Mouse (Mus musculus): ENCODE measurements around the gene Ranbp10. TPM values are rescaled to one million over a fixed set of nuclear protein-coding genes. Genes with fewer than 3 reads are reported as not detected.

Ranbp10 gene
- polyA plus RNA-seq (2015; fragmentation: Nextera tagmentation; extraction: Ambion mirVana): 43.9 and 49.2 TPM in 2 replicates

DNA sequence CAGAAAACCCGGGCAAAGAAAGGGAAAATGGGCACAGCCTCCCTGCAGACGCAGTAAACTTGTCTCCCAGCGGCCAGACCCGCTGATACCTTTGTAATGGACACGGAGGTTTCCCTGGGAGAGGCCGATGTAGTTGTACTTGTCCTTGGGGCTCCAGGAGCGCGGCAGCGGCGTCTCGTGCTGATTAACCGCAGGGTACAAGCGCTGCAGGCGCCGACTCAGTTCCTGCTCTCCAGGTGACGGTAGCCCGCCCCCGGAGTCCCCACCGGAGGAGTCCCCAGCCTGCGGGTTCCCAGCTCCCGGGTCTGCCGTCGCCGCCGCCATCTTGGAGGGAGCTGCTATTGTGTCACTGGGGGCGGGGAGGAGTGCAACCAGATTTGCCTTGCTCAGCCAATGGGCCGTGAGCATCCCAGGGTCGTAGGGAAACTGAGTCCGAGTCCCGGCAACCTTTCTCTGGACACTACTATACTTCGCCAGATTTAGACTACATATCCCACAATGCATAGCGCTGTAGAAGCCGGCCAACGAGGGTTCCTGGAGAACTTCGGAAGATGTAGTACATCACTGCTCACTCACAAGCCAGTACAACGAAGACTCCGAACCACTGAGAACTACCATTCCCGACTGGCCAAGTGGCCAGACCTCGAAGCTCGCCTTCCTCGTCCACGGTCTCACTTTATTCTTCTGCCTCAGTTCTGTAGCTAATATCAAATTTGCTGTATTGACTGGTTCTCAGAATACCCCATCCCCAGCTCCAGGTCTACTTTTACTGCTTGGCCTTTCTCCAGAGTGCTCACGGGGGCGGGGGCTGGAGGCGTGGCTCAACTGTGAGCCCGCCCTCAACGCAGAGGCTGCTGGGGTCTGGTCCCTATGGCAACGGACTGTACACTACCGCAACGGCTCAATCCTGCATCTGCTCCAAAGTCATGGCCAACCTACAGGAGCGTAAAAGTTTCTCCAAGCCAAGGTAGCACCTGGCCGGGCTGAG is at the start of gene Ranbp10, which contains the start of gene Tsnaxip1:
Gene Ranbp10, minus strand, starts transcription at position 490 of the 988 bp plus-strand sequence.
Gene Tsnaxip1, plus strand, starts transcription at position 871 of the 988 bp plus-strand sequence.

DNA sequence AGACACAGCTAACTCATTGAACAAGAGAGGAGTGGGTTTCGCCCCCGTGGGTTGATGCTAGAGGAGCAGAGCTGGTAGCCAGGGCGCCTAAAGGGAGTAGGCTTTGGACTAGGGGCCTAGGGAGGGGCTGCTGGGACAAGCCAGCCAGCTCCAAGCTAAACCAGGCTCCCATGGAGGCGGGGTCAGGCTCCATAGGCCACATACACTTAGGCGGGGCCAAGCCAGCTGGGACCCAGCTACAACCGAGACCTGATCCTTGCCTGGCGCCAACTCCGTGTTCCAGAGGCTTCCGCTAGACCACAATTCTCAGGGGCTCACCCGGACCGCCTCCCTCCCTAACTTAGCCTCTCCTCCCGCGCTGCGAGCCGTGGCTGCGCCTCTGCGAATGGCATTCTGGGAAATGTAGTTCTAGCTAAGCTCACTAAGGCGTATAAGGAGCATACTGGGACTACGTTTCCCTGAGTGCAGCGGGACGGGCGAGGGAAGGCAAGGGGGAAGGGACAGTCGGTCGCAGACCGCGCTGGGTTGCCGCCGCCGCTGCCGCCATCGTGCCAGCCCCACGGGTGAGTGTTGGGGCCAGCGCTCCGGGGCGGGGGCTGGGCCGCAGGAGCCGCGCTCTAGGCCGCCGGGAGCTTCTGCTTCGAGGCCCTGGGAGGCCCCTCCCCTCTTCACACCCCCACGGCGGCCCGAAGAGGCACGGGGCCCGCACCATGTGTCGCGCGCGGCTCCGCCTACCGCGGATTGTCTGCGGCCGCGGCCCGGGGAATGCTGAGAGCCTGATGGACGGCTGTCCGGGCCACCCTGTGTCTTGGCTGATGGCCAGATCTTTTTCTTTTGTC is 33.2 kb upstream of the Ranbp10 start, which contains the start of gene Nutf2:
Gene Nutf2, plus strand, starts transcription at position 438 of the 839 bp plus-strand sequence.

DNA sequence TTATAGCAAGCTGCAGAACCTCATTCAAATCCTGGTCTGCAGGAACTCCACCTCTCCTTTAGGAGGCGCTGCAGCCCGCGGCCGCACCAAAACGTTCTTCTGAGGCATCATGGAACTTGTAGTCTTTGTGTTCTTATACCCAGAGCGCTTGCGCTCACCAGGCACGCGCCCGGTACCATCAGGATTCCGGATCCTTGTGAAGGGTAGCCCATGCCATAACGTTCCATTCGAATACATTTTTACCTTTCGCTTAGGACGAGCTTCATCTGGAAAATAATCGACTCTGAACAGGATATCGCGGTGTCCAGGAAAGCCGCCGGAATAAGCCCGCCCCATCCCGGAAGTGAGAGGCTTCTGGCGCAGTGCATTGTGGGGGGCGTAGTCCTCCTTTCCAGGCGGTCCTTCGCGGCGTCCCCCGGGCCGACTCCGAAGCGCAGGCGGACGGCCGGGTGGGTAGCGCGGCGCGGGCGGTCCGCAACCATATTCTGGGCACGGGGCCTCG is 27.6 kb upstream of the Ranbp10 start, which contains the start of gene Thap11:
Gene Thap11, plus strand, starts transcription at position 418 of the 502 bp plus-strand sequence.

DNA sequence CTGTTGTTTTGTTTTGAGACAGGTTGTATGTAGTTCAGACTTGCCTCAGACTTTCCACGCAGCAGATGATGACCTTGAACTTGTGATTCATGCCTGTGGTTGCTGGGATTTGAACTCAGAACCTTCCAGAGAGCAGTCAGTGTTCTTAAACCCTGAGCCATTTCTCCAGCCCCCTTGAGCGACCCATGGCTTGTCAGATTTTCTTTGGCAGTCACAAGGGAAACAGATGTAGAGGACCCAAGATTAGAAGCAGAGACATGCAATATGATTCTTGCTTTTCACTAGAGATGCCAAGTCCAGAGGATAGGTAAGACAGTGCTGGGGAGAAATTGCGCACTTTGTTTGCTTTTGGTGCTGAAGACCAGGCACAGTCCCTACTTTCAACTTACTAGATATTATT is 26.0 kb upstream of the Ranbp10 start, which contains the start of gene Cenpt:
Gene Cenpt, minus strand, starts transcription at position 101 of the 400 bp plus-strand sequence.

DNA sequence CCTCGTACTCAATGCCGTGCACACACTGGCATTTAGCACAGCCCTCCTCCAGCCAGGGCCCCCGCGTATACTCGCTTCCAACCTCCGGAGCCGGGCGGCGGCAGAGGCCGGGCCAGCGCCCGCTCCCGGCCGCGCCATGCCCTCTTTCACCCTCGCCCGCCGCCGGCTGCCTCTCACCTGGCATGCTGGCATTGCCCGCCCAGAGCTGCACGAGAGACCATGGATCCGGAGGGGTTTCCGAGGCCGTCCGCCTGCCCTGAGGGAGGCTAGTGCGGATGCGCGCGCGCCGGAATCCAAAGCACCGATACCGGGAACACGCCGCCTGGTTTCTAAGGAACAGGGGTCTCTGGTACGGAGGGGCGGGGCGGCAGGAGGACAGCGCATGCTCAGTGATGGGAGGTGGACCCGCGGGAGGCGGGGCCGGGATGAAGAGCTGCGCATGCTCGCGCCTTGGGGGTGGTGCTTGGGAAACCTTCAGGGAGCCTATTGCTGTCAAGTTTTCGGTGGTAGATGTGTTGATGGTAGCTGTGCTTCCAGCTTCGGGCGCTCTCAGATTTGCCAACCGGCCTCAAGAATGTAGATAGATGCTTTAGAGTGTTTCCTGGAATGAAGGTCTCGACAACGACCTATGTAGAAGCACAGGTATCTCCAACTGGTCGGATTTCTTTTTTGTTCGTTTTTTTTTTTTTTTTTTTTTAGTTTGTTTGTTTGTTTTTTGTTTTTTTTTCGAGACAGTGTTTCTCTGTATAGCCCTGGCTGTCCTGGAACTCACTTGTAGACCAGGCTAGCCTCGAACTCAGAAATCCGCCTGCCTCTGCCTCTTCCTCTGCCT is 68.7 kb downstream of the Ranbp10 start, which contains the start of gene Gfod2:
Gene Gfod2, minus strand, starts transcription at position 388 of the 832 bp plus-strand sequence.

Other genes with a start within 250 kb of the Ranbp10 start
- 11.4 and 14.0 TPM in 2 replicates for gene Ripor1, start 222.1 kb downstream of the Ranbp10 start, polyA plus RNA-seq (2015; fragmentation: Nextera tagmentation; extraction: Ambion mirVana)
- gene Ctcf, start 190.8 kb downstream of the Ranbp10 start, polyA plus RNA-seq (2015; fragmentation: Nextera tagmentation; extraction: Ambion mirVana): 95.3 and 95.7 TPM in 2 replicates
- gene Agrp, start 190.0 kb downstream of the Ranbp10 start, polyA plus RNA-seq (2015; fragmentation: Nextera tagmentation; extraction: Ambion mirVana): 0.34 TPM in 1 of 2 replicates, not detected in the other
- 1.6 and 2.0 TPM in 2 replicates for gene Carmil2, start 141.1 kb downstream of the Ranbp10 start, polyA plus RNA-seq (2015; fragmentation: Nextera tagmentation; extraction: Ambion mirVana)
- 37.3 and 37.4 TPM in 2 replicates for gene Acd, start 126.2 kb downstream of the Ranbp10 start, polyA plus RNA-seq (2015; fragmentation: Nextera tagmentation; extraction: Ambion mirVana)
- 10.8 and 12.9 TPM in 2 replicates for gene Pard6a, start 126.2 kb downstream of the Ranbp10 start, polyA plus RNA-seq (2015; fragmentation: Nextera tagmentation; extraction: Ambion mirVana)
- not detected in 2 replicates for gene 4933405L10Rik, start 119.7 kb downstream of the Ranbp10 start, polyA plus RNA-seq (2015; fragmentation: Nextera tagmentation; extraction: Ambion mirVana)
- 8.8 and 9.2 TPM in 2 replicates for gene Enkd1, start 119.1 kb downstream of the Ranbp10 start, polyA plus RNA-seq (2015; fragmentation: Nextera tagmentation; extraction: Ambion mirVana)
- 3.8 and 4.0 TPM in 2 replicates for gene Gfod2, start 68.7 kb downstream of the Ranbp10 start, polyA plus RNA-seq (2015; fragmentation: Nextera tagmentation; extraction: Ambion mirVana)
- 0.22 and 0.23 TPM in 2 replicates for gene Tsnaxip1, start 381 bp upstream of the Ranbp10 start, polyA plus RNA-seq (2015; fragmentation: Nextera tagmentation; extraction: Ambion mirVana)
- 21.0 and 21.1 TPM in 2 replicates for gene Cenpt, start 25.9 kb upstream of the Ranbp10 start, polyA plus RNA-seq (2015; fragmentation: Nextera tagmentation; extraction: Ambion mirVana)
- gene Thap11, start 27.8 kb upstream of the Ranbp10 start, polyA plus RNA-seq (2015; fragmentation: Nextera tagmentation; extraction: Ambion mirVana): 33.8 and 34.9 TPM in 2 replicates
- gene Nutf2, start 33.2 kb upstream of the Ranbp10 start, polyA plus RNA-seq (2015; fragmentation: Nextera tagmentation; extraction: Ambion mirVana): 125 and 144 TPM in 2 replicates
- gene Edc4, start 53.5 kb upstream of the Ranbp10 start, polyA plus RNA-seq (2015; fragmentation: Nextera tagmentation; extraction: Ambion mirVana): 16.4 and 18.2 TPM in 2 replicates
- 0.46 TPM in 1 of 2 replicates, not detected in the other for gene Nrn1l, start 66.2 kb upstream of the Ranbp10 start, polyA plus RNA-seq (2015; fragmentation: Nextera tagmentation; extraction: Ambion mirVana)
- gene Pskh1, start 73.1 kb upstream of the Ranbp10 start, polyA plus RNA-seq (2015; fragmentation: Nextera tagmentation; extraction: Ambion mirVana): 12.7 and 15.0 TPM in 2 replicates
- 1.4 and 4.2 TPM in 2 replicates for gene Ctrl, start 106.5 kb upstream of the Ranbp10 start, polyA plus RNA-seq (2015; fragmentation: Nextera tagmentation; extraction: Ambion mirVana)
- gene Psmb10, start 111.1 kb upstream of the Ranbp10 start, polyA plus RNA-seq (2015; fragmentation: Nextera tagmentation; extraction: Ambion mirVana): 77.1 and 84.1 TPM in 2 replicates
- 0.82 and 1.0 TPM in 2 replicates for gene Lcat, start 116.0 kb upstream of the Ranbp10 start, polyA plus RNA-seq (2015; fragmentation: Nextera tagmentation; extraction: Ambion mirVana)
- 12.0 and 12.9 TPM in 2 replicates for gene Slc12a4, start 138.7 kb upstream of the Ranbp10 start, polyA plus RNA-seq (2015; fragmentation: Nextera tagmentation; extraction: Ambion mirVana)
- not detected in 2 replicates for gene Dpep3, start 152.1 kb upstream of the Ranbp10 start, polyA plus RNA-seq (2015; fragmentation: Nextera tagmentation; extraction: Ambion mirVana)
- 14.1 and 14.8 TPM in 2 replicates for gene Dus2, start 164.0 kb upstream of the Ranbp10 start, polyA plus RNA-seq (2015; fragmentation: Nextera tagmentation; extraction: Ambion mirVana)
- not detected in 2 replicates for gene Dpep2nb, start 178.6 kb upstream of the Ranbp10 start, polyA plus RNA-seq (2015; fragmentation: Nextera tagmentation; extraction: Ambion mirVana)
- 9.3 and 9.8 TPM in 2 replicates for gene Ddx28, start 184.5 kb upstream of the Ranbp10 start, polyA plus RNA-seq (2015; fragmentation: Nextera tagmentation; extraction: Ambion mirVana)
- gene Nfatc3, start 231.5 kb upstream of the Ranbp10 start, polyA plus RNA-seq (2015; fragmentation: Nextera tagmentation; extraction: Ambion mirVana): 6.7 and 6.9 TPM in 2 replicates

All from spleen, postnatal 0 days (tissue).